Mouse (Mus musculus) monocyte, adult 5-6 weeks (primary cell): ENCODE measurements around the gene Haus5. TPM values are rescaled to one million over a fixed set of nuclear protein-coding genes. Genes with fewer than 3 reads are reported as not detected.

Source experiments
- total RNA-seq: library from RNA; stranded (forward); fragments of 200-1000, 200-491, 200-594 nt; gene quantifications from 3 replicates; pipeline ENCODE4 v1.2.3, GENCODE M21; 2017

The Haus5 gene
- total RNA-seq, 1 experiment from 2014 or later, result 5.6 TPM

Other genes with a start within 250 kb of the Haus5 start
- gene Hcst, start 245.1 kb downstream of the Haus5 start, total RNA-seq, result 44.2 to 97.2 TPM (median 67.5 TPM) in 3 replicates
- 25.9 to 48.3 TPM (median 34.1 TPM) in 3 replicates for gene Nfkbid, start 243.3 kb downstream of the Haus5 start, total RNA-seq
- gene Aplp1, start 219.5 kb downstream of the Haus5 start, total RNA-seq, result 0.68 TPM in 1 of 3 replicates, not detected in the others
- gene Kirrel2, start 207.3 kb downstream of the Haus5 start, total RNA-seq, result not detected in 3 replicates
- gene Nphs1, start 206.7 kb downstream of the Haus5 start, total RNA-seq, result not detected in 3 replicates
- not detected in 3 replicates for gene Prodh2, start 171.4 kb downstream of the Haus5 start, total RNA-seq
- gene Arhgap33, start 129.9 kb downstream of the Haus5 start, total RNA-seq, result 0.97 to 1.5 TPM in 2 of 3 replicates, not detected in the other
- gene Hspb6, start 112.8 kb downstream of the Haus5 start, total RNA-seq, result 0.19 to 2.7 TPM (median 1.5 TPM) in 3 replicates
- gene Proser3, start 112.7 kb downstream of the Haus5 start, total RNA-seq, result 1.7 to 4.3 TPM (median 3.3 TPM) in 3 replicates
- 8.1 to 26.1 TPM (median 10.0 TPM) in 3 replicates for gene Lin37, start 105.2 kb downstream of the Haus5 start, total RNA-seq
- gene U2af1l4, start 101.7 kb downstream of the Haus5 start, total RNA-seq, result 66.7 to 101 TPM (median 99.2 TPM) in 3 replicates
- gene Gm49396, start 101.7 kb downstream of the Haus5 start, total RNA-seq, result 3.5 to 14.5 TPM (median 11.1 TPM) in 3 replicates
- 76.7 to 145 TPM (median 135 TPM) in 3 replicates for gene Psenen, start 101.4 kb downstream of the Haus5 start, total RNA-seq
- gene Igflr1, start 99.6 kb downstream of the Haus5 start, total RNA-seq, result 0.43 TPM in 1 of 3 replicates, not detected in the others
- gene Kmt2b, start 76.3 kb downstream of the Haus5 start, total RNA-seq, result 15.4 to 44.0 TPM (median 23.8 TPM) in 3 replicates
- 8.4 to 30.5 TPM (median 20.6 TPM) in 3 replicates for gene Zbtb32, start 66.1 kb downstream of the Haus5 start, total RNA-seq
- 1.1 TPM in 1 of 3 replicates, not detected in the others for gene Upk1a, start 52.1 kb downstream of the Haus5 start, total RNA-seq
- 424 to 540 TPM (median 506 TPM) in 3 replicates for gene Cox6b1, start 38.8 kb downstream of the Haus5 start, total RNA-seq
- not detected in 3 replicates for gene Etv2, start 29.1 kb downstream of the Haus5 start, total RNA-seq
- 63.9 to 74.7 TPM (median 64.6 TPM) in 3 replicates for gene Rbm42, start 14.7 kb downstream of the Haus5 start, total RNA-seq
- gene Pmis2, start 6.6 kb upstream of the Haus5 start, total RNA-seq, result not detected in 3 replicates
- not detected in 3 replicates for gene 2200002J24Rik, start 33.9 kb upstream of the Haus5 start, total RNA-seq
- gene Atp4a, start 47.2 kb upstream of the Haus5 start, total RNA-seq, result 0.75 TPM in 1 of 3 replicates, not detected in the others
- gene Tmem147, start 64.5 kb upstream of the Haus5 start, total RNA-seq, result 14.0 to 17.1 TPM (median 17.0 TPM) in 3 replicates
- 0.85 to 1.9 TPM in 2 of 3 replicates, not detected in the other for gene Gapdhs, start 78.7 kb upstream of the Haus5 start, total RNA-seq
- 2.3 TPM in 1 of 3 replicates, not detected in the others for gene Sbsn, start 86.5 kb upstream of the Haus5 start, total RNA-seq
- gene Dmkn, start 98.8 kb upstream of the Haus5 start, total RNA-seq, result not detected in 3 replicates
- gene Krtdap, start 122.9 kb upstream of the Haus5 start, total RNA-seq, result not detected in 3 replicates
- gene Ffar2, start 158.8 kb upstream of the Haus5 start, total RNA-seq, result 0.19 to 3.1 TPM (median 1.2 TPM) in 3 replicates
- not detected in 3 replicates for gene Ffar3, start 191.2 kb upstream of the Haus5 start, total RNA-seq
- 0.10 to 1.5 TPM (median 0.32 TPM) in 3 replicates for gene Ffar1, start 196.6 kb upstream of the Haus5 start, total RNA-seq
- gene Cd22, start 215.3 kb upstream of the Haus5 start, total RNA-seq, result 45.5 to 101 TPM (median 62.1 TPM) in 3 replicates
- 2.5 to 6.9 TPM (median 3.5 TPM) in 3 replicates for gene Mag, start 249.9 kb upstream of the Haus5 start, total RNA-seq